Mouse (Mus musculus) MEL (cell line): ENCODE data around the gene Anxa9.

Experiments used
- CTCF ChIP-seq, 3 experiments: IDR thresholded peaks in 2 of 3; conservative IDR thresholded peaks in 1 of 3; 2 replicates each; pipeline ENCODE4 v1.5.1; 2011 to 2012; ENCODE audit warnings: low read length in 3 of 3, low read depth in 2 of 3, mild to moderate bottlenecking in 2 of 3, improper control_type of control experiment in 1 of 3, inconsistent platforms in 1 of 3, mixed read lengths in 1 of 3, moderate library complexity in 1 of 3; ENCODE audit not compliant: control insufficient read depth in 1 of 3, insufficient read depth in 1 of 3, poor library complexity in 1 of 3, severe bottlenecking in 1 of 3
- USF1 ChIP-seq: IDR thresholded peaks from 2 replicates; pipeline ENCODE4 v1.6.1; 2014; ENCODE audit warnings: low read depth, mild to moderate bottlenecking, inconsistent platforms, low read length, improper control_type of control experiment, moderate library complexity

DNA sequence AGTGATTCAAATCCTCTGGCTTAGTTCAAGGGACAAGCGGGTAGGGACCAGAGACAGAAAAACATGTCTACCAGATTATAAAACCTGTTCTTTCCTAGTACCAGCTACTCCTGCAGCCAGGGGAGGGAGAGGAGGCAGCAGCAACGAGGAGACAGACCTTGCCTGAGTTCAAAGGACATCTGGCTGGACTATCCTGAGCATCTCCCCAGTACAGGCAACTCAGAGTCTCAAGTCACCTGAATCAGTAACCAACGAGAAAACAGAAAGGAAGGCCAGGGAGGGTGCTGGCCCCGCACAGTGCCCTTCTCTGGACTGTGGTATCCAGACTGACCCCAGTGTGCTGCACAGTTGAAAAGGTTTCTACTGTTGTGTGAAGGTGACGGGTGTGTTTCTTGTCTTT is 50.0 kb downstream of the Anxa9 start:
- TF ChIP-seq USF1 (no peak), CTCF (IDR thresholded peaks at IDR 0.05 in 2 of 3, conservative IDR thresholded peaks at IDR 0.05 in 1 of 3; ENCODE audit: control insufficient read depth in 1 of 3, insufficient read depth in 1 of 3, low read depth in 2 of 3, low read length in 3 of 3, poor library complexity in 1 of 3, severe bottlenecking in 1 of 3) (no peak)
